Mouse (Mus musculus) midbrain, embryonic 14.5 days (tissue): ENCODE measurements at regions not wholly inside any gene's neighbourhood (a gene's known extent, or its start where the extent isn't known, plus 50 kb on each side); places are given as distances from the start of the nearest gene placed in this dataset.
A peak's percentile ranks its signal among the peaks of the same experiment; 100 is the strongest.

Experiments used
- ATAC-seq: fragments of 200-750 bp; cut with Nextera tagmentation; 2 replicates; pipeline ENCODE4 v1.8.0; 2017; ENCODE audit warnings: moderate number of reproducible peaks, moderate library complexity; ENCODE audit not compliant: low FRiP score, low TSS enrichment
- DNase-seq: peaks from one replicate; pipeline ENCODE4 v3.0.0-alpha.2; 2015
- H3K27ac ChIP-seq: fragments of 300-500 bp; sonication (generic); replicated peaks from 2 replicates; pipeline ENCODE4 v1.5.1; 2014; ENCODE audit warnings: mild to moderate bottlenecking, low read depth, low read length, moderate library complexity
- H3K27me3 ChIP-seq: fragments of 300-500 bp; sonication (generic); 2 replicates; pipeline ENCODE4 v1.6.1; 2014; ENCODE audit warnings: low read length, control low read depth, mixed read lengths; ENCODE audit not compliant: control insufficient read depth, insufficient read depth
- H3K36me3 ChIP-seq: fragments of 300-500 bp; sonication (generic); 2 replicates; pipeline ENCODE4 v1.6.1; 2014; ENCODE audit warnings: low read length, control low read depth; ENCODE audit not compliant: control insufficient read depth, insufficient read depth
- H3K4me1 ChIP-seq: fragments of 300-500 bp; sonication (generic); 2 replicates; pipeline ENCODE4 v1.6.1; 2014; ENCODE audit warnings: mild to moderate bottlenecking, antibody characterized with exemption, low read length, control low read depth; ENCODE audit not compliant: control insufficient read depth, insufficient read depth
- H3K4me2 ChIP-seq: fragments of 300-500 bp; sonication (generic); 2 replicates; pipeline ENCODE4 v1.6.1; 2014; ENCODE audit warnings: mild to moderate bottlenecking, low read length, moderate library complexity
- H3K4me3 ChIP-seq: fragments of 300-500 bp; sonication (generic); replicated peaks from 2 replicates; pipeline ENCODE4 v1.5.1; 2014; ENCODE audit warnings: low read depth, low read length
- H3K9ac ChIP-seq: fragments of 300-500 bp; sonication (generic); replicated peaks from 2 replicates; pipeline ENCODE4 v1.6.1; 2014; ENCODE audit warnings: mild to moderate bottlenecking, low read length, moderate library complexity
- H3K9me3 ChIP-seq: fragments of 300-500 bp; sonication (generic); 2 replicates; pipeline ENCODE4 v1.6.1; 2016; ENCODE audit warnings: low read length, control low read depth, mixed read lengths; ENCODE audit not compliant: control insufficient read depth
- whole genome bisulfite sequencing: fragments of 180-500 bp; shearing (Covaris S2); extraction: QIAGEN DNeasy Blood & Tissue Kit; methylation state at CpG from one replicate; pipeline ENCODE4 v1.1.7; 2014; 5-methylcytosine and 5-hydroxymethylcytosine counted together

- Histone ChIP-seq H3K36me3 (no peaks in the 10 kb centered on the region), H3K4me2 (no peak overlapping the region), H3K9ac (no peak overlapping the region), H3K4me1 (no peaks in the 10 kb centered on the region), H3K27ac (no peak overlapping the region), H3K27me3 (no peaks in the 10 kb centered on the region), H3K4me3 (no peak overlapping the region), H3K9me3 (no peaks in the 10 kb centered on the region)
- ATAC-seq (no peak), DNase-seq (no peak)
- 84% methylated on average over 2 of the region's 2 CpGs for WGBS
Measured at GRCm38 (mm10) chr1:6928658-6929057, 2121.0 kb downstream of the Gm37988 start.

DNA sequence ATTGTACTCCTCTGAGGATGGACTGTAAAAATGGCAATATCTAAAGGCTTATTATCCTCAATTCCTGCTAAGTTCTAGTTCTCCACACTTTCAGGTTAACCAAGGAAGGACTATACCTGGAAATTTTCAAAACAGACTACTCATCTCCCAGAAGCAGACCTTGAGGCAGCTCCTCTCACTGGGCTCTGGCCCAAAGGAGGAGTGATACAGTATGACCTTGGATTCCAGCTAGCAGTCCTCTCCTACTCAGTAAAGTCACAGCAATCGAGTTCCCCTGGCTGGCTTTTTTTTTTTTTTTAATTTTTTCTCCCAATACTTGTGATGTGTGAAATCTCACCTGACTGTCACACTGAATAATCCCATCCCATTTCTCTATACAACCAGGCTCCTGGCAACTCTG lies 2124.2 kb downstream of the Gm37988 start:
- H3K4me1 ChIP-seq = no peaks in the 10 kb centered on the region
- H3K27me3 ChIP-seq = no peaks in the 10 kb centered on the region
- no peak overlapping the region for H3K4me2 ChIP-seq
- ATAC-seq (no peak), DNase-seq (no peak)
- H3K27ac ChIP-seq = no peak overlapping the region
- 66% methylated on average over 1 of the region's 1 CpGs for WGBS
- H3K9ac ChIP-seq = no peak overlapping the region
- H3K4me3 ChIP-seq = no peak overlapping the region
- no peaks in the 10 kb centered on the region for H3K36me3 ChIP-seq
- H3K9me3 ChIP-seq = no peaks in the 10 kb centered on the region

DNA sequence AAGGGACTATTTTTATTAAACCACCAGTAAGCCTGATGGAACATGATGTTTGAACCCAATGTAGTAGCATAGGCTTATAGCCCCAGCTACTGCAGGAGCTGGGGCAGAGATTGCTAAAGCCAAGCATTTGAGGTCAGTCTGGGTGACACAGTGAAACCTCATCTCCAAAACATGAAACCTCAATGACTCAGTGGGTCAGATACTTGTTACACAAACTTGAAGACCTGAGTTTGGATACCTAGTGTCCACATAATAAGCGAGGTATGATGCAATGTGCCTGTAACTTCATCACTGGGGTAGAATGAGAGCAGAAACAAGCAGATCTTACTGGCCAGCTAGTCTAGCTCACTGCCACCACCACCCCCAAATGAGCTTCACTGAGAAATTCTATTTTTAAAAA lies 2162.1 kb downstream of the Gm37988 start:
- WGBS = 92% methylated on average over 1 of the region's 1 CpGs
- no peak overlapping the region for H3K27ac ChIP-seq

DNA sequence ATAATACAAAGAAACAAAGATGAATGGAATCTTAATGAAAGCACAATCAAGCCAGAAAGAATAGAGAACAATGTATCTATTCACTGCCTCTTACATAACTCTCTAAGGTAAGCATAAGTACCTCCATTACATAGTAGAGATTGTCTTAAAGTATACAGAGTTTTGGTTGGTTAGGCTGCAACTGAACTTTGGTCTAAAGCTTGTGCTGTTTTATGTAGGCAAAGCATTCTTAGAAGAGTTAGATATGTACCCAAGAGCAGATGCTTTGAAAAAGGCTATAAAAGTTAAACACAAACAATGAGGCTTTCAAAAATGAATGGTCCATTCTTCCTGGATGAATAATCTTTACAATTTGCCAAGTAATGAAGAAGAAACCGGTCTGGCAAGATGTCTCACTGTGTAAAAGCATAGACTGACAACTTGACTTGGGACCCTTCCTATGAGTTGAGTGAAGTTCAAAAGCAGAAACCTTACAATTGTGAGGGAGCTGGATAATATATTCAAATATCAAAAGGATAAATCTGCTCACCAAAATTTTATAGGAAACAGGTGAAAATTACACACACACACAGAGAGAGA lies 2166.1 kb downstream of the Gm37988 start:
- DNase-seq (no peak), ATAC-seq (no peak)
- 66% methylated on average over 1 of the region's 1 CpGs for WGBS
- no peak overlapping the region for H3K9ac ChIP-seq
- H3K27me3 ChIP-seq = no peaks in the 10 kb centered on the region
- no peak overlapping the region for H3K27ac ChIP-seq
- no peaks in the 10 kb centered on the region for H3K36me3 ChIP-seq
- H3K4me3 ChIP-seq = no peak overlapping the region
- no peak overlapping the region for H3K4me2 ChIP-seq
- no peaks in the 10 kb centered on the region for H3K9me3 ChIP-seq
- no peaks in the 10 kb centered on the region for H3K4me1 ChIP-seq

More for the DNA sequence above, 2162.1 kb downstream of the Gm37988 start:
- Histone ChIP-seq H3K4me3 (no peak overlapping the region), H3K9me3 (no peaks in the 10 kb centered on the region), H3K4me1 (no peaks in the 10 kb centered on the region), H3K36me3 (no peaks in the 10 kb centered on the region), H3K9ac (no peak overlapping the region), H3K27me3 (no peaks in the 10 kb centered on the region), H3K4me2 (no peak overlapping the region)
- DNase-seq (no peak), ATAC-seq (no peak)

DNA sequence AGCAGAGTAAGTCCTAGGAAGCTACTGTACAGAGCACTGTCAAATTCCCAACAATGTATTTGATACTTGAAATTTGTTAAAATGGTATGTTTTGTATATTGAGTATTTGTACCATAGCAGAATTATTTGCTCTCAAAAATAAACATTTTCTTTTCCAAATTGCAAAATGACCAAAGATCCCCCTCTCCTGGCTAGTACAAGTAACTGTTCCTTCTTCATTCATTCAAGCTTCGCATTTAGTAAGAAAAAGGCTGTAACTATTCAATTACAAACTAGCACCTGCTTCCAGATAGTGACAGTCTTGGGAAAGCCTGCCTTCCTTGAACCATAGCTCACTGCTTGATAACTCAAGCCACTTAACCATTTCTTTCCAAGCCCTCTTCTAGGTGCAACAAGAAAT lies 2171.9 kb downstream of the Gm37988 start:
- Histone ChIP-seq H3K4me2 (no peak overlapping the region), H3K27me3 (no peaks in the 10 kb centered on the region), H3K27ac (no peak overlapping the region), H3K4me1 (no peaks in the 10 kb centered on the region), H3K36me3 (no peaks in the 10 kb centered on the region), H3K9me3 (no peaks in the 10 kb centered on the region), H3K4me3 (no peak overlapping the region), H3K9ac (no peak overlapping the region)
- WGBS = 65% methylated on average over 1 of the region's 1 CpGs
- DNase-seq (peak; percentile 10), ATAC-seq (no peak)

DNA sequence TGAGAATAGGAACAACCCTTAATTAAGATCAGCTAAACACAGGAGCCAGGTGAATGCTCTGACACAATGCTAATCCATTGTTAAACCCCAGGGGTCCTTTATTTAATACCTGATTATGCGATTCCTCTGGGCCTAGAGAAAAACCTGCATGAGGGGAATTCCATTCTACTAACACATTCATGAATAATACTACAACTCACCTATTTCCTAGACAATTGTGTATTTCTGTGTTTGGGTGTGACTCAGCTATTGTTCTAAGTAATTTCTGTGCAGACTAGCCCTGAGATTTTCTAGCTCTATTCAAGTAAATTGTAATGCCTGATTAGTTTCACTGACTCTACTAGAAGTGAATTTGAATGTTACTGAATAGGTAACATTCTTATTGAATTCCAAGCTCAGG lies 2176.5 kb downstream of the Gm37988 start:
- ATAC-seq = no peak
- H3K4me1 ChIP-seq = no peaks in the 10 kb centered on the region
- H3K27ac ChIP-seq = no peak overlapping the region
- DNase-seq = no peak
- H3K27me3 ChIP-seq = no peaks in the 10 kb centered on the region
- H3K4me3 ChIP-seq = no peak overlapping the region
- H3K4me2 ChIP-seq = no peak overlapping the region
- no peaks in the 10 kb centered on the region for H3K36me3 ChIP-seq
- H3K9me3 ChIP-seq = no peaks in the 10 kb centered on the region
- 93% methylated on average over 1 of the region's 1 CpGs for WGBS
- H3K9ac ChIP-seq = no peak overlapping the region

DNA sequence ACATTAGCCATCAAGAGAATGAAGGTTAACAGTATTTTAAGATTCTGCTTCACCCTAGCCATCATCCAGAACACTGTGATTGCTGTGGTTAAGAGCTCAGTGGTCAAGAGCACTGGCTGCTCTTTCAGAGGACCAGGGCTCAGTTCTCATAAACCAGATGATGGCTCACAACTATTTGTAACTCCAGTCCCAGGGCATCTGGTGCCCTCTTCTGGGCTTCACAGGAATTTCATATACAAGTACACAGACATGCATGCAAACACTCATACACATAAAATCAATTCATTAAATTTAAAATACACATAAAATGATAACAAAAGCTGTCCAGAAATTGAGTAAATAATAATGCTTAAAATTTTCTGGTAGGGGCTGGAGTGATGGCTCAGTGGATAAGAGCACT lies 2189.9 kb downstream of the Gm37988 start:
- no peak for DNase-seq

DNA sequence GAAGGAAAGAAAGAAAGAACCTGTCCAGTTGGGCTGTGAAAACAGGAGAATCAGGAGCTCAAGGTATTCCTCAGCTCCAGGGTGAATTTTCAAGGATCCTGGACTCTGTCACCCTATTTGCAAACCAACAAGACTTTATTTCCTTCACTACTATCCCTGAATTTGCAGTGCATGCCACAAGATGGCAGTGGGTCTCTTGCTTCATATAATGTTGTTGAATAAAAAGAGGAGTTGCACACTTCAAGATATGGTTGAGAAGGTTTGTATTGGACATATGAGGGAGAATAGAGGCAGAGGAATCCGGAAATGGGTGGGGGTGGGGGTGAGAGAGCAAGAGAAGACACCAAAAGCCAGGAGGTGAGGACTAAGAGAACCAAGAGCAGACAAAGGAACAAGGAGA lies 2202.5 kb downstream of the Gm37988 start:
- no peaks in the 10 kb centered on the region for H3K36me3 ChIP-seq
- no peak overlapping the region for H3K4me2 ChIP-seq
- no peak overlapping the region for H3K9ac ChIP-seq
- no peaks in the 10 kb centered on the region for H3K9me3 ChIP-seq
- H3K4me1 ChIP-seq = no peaks in the 10 kb centered on the region
- DNase-seq (peak; percentile 46), ATAC-seq (no peak)
- no peaks in the 10 kb centered on the region for H3K27me3 ChIP-seq
- no peak overlapping the region for H3K27ac ChIP-seq
- no peak overlapping the region for H3K4me3 ChIP-seq
- 24% methylated on average over 1 of the region's 1 CpGs for WGBS

More for the DNA sequence above, 2189.9 kb downstream of the Gm37988 start:
- Histone ChIP-seq H3K36me3 (no peaks in the 10 kb centered on the region), H3K4me3 (no peak overlapping the region), H3K27me3 (no peaks in the 10 kb centered on the region), H3K4me1 (no peaks in the 10 kb centered on the region), H3K9ac (no peak overlapping the region), H3K27ac (no peak overlapping the region), H3K9me3 (no peaks in the 10 kb centered on the region), H3K4me2 (no peak overlapping the region)
- no peak for ATAC-seq
